Mouse (Mus musculus) retina, embryonic 14.5 days (tissue): ENCODE data around the gene Sbf2.
"Not testable (repeated sequence)": the region's sequence is repeated elsewhere in the genome, so short reads cannot be mapped to it uniquely, and the experiment has no call there.

ENCODE experiments used
- DNase-seq: peaks from one replicate; pipeline ENCODE4 v3.0.0-alpha.2; 2015; ENCODE audit warnings: low spot score

Sbf2 gene

GRCm38 (mm10) chr7:110614133-110615063, at the start of gene Sbf2:
Gene Sbf2 (minus strand): TSS chr7:110614922.
- peak; percentile 89 for DNase-seq

DNA sequence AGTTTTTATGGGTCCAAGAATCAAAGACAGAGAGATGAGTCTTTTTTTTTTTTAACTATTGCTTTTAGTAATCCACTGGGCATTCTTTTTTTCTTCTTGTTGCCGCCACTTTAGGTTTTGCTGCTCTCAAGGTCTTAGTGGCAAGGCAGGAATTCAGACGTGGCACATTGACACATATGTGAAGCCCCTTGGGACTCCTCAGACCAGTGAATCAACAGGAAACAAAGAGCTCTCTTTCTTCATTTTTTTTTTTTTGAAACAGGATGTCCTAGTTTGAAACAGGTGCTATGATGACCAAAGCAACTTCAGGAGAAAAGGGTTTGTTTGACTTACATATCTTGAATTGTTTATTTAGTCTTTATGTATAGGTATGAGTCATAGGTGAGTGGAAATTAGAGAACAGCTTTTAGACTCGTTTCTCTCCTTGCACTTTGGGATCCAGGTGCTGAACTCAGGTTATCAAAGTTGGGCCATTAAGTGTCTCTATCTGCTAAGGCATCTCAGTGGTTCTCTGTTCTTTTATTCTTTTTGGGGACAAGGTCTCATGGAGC, 43.7 kb upstream of the Sbf2 start:
- no peak for DNase-seq

DNA sequence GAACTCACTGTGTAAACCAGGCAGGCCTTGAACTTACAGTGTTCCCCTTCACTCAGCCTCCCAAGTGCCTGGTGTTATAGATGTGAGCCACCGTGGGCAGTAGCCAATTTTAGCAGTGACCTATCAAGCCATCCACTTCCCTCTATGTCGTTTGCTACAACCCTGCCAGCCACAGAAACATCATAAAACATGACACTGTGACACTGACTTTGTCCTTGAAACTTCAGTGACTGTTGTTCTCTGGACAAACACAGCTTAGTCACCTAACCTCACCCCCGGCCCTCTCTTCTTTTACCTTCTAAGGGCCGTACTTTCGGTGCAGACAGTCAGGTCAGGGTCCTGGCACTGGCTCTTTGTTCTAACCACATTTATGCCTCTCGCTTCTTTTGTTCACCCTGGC, 41.2 kb upstream of the Sbf2 start:
- no peak for DNase-seq

DNA sequence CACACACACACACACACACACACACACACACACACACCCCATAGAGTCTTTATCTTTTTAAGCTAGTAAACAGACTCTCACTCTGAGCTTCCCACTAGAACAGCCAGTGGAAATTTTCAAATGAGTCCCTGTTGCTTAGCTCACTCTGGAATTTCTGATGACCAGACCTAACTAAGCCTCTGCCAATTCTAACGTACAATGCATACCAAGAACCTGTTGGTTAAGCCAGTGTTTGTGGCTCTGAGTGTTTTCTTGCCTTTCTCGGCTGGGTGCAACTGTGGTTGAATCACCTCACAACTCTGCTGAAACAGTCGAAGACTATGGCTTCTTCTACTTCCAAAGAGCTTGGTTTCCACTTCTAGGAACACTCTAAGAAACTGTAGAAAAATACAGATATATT, 40.5 kb upstream of the Sbf2 start:
- no peak for DNase-seq

DNA sequence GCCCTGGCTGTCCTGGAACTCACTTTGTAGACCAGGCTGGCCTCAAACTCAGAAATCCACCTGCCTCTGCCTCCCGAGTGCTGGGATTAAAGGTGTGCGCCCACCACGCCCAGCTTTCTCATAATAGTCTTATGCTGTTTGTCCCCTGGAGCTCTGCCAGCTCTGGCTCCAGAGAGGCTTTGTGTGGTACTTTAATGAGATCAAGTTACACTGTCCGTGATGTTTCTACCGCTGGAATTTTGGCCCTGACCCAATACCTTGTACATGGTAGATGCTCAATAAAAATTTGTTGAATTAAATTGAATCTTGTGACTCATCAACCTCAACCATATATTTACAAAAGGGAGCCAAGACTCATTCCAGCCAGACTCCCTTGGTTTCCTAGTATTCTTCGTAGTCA, 36.4 kb upstream of the Sbf2 start:
- no peak for DNase-seq

- DNase-seq, result no peak
These were observed 35.8 kb upstream of the Sbf2 start for GRCm38 (mm10) chr7:110650491-110650890.

GRCm38 (mm10) chr7:110649133-110649987, 34.6 kb upstream of the Sbf2 start:
- no peak for DNase-seq

DNA sequence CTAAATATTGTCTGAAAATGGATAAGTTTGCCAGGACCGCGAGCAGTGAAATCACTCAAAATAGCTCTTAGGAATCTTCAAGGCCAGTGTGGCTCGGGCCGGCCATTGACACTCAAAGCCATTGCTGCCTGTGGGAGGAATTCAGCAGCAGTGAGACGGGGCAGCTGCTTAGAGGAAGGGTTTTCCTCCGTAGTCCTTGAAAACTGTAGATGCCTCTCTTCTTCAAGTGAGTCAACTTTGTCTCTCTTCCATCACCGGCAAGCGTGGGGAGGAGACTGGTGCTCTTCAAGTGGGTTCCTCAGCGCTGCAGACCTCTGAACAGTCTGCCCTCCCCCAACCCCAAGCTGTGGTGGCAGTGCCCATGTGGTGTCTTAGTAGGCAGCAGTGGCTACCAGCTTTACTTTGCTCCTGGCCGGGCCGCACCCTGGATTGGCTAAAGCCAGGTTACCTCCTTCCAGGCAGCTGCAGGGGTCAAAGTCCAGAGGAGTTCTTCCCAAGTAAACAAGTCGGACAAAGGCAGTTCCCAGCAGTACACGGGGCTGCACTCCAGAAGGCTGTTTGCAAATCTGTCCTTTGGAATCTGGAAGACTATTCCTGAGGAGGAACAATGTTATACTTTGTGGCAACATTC, 33.8 kb upstream of the Sbf2 start:
- no peak for DNase-seq

- no peak for DNase-seq
These were observed 33.1 kb upstream of the Sbf2 start for GRCm38 (mm10) chr7:110647559-110648454.

GRCm38 (mm10) chr7:110646611-110647407, 32.1 kb upstream of the Sbf2 start:
- no peak for DNase-seq

DNA sequence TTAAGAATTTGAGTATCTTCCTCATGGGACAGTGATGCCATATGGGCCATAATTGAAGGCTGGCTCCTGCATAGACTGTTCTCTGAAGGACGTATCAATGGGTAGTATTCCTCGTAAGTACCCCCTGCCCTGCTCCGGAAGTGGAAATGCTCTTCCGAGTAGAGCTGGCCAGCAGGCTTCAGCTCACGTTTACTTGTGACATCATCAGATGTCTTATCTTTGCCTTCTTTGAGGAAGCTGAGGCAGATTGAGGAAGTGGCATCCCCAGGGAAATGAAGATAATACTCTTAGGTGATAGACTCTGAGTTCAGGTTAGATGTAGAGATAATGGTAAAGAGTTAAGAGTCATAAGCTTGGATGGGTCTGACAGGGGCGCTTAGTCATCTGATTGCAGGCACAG, 31.1 kb upstream of the Sbf2 start:
- no peak for DNase-seq

- DNase-seq, result peak; percentile 89
These were observed 30.6 kb upstream of the Sbf2 start for GRCm38 (mm10) chr7:110645311-110645710.

GRCm38 (mm10) chr7:110639958-110640357, 25.2 kb upstream of the Sbf2 start:
- not testable (repeated sequence) for DNase-seq

DNA sequence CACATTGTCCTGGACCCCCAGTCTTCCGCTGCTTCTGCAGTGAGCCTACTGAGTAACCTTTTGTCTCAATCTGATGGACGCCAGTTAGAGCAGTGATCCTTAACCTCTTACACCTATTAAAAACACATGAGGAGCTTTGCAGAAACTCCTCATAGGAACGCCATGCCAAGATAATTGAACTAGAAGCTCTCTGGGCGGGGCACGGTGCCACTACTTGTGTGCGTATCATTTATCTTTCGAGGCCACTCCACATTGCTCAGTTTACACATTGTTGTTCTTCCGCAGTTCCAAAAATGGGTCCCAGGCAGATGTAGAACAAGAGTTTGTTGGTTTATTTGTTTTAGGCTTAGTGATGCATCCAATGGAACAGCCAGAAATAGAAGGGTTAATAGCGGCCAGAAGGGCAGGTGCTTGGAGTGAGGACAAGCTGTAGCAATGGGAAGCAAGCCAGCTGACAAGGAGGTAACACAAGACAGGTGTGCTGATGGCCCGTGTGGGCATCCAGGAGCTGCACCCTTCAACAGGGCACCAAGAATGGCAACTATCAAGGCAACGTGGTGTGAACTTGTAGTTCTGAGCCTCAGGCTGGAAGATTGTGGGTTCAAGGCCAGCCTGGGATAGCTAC, 24.7 kb upstream of the Sbf2 start:
- DNase-seq, result no peak

DNA sequence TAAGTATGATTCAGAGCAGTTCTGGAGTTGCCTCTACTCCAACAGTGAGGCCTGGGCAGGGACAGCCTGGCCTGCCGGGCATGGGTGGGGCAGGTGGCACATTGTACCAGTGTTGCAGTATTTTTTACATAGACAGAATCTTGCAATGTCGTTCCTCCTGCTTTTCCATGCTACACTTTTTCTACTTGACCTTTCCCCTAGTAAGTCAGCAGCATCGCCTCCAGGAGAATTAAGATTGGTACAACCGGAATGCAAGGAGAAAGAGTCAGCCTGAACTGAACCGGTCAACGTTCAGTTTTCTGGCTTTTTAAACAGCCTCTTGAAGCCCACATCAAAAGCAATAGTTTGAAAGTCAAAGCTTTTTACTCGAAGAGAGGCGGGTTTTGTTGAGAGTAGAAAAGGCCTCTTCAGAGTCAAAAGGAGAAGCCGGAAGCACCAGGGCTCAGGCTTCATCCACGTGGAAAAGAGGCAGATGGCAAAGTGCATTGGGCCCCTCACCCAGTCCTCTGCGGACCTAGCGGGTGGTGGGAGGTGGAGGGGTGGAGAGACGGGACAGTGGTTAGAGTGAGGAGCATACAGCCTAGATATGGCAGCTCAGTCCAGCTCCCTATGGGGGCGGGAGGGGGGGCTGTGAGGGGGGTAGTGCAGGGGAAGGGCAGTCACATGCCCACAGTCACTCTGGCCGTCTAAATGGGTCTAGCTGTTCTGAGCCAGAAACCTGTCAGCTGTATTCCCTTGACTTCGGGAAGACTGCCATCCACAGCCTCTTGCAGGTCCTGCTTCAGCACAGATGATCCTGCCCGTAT, 23.8 kb upstream of the Sbf2 start:
- peak; percentile 25 for DNase-seq

- no peak for DNase-seq
These were observed 21.8 kb upstream of the Sbf2 start for GRCm38 (mm10) chr7:110636559-110636958.

DNA sequence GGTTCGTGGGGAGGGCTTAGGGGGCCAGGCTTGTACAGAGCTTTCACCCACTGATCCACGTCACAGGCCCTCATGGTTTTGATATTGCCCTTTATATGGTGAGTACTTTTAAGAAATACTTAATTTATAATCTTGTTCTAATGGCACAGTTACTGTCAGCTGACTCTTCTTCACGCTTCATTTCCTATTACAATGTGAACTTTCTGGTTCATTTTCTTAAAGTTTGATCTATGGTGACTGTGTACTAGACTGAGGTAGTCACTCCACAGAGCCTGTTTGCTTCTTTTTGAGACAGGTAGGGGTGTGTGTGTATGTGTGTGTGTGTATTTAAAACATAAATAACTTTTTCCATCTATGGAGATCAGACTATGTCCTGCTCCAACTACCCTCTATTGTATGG, 21.2 kb upstream of the Sbf2 start:
- DNase-seq, result no peak

DNA sequence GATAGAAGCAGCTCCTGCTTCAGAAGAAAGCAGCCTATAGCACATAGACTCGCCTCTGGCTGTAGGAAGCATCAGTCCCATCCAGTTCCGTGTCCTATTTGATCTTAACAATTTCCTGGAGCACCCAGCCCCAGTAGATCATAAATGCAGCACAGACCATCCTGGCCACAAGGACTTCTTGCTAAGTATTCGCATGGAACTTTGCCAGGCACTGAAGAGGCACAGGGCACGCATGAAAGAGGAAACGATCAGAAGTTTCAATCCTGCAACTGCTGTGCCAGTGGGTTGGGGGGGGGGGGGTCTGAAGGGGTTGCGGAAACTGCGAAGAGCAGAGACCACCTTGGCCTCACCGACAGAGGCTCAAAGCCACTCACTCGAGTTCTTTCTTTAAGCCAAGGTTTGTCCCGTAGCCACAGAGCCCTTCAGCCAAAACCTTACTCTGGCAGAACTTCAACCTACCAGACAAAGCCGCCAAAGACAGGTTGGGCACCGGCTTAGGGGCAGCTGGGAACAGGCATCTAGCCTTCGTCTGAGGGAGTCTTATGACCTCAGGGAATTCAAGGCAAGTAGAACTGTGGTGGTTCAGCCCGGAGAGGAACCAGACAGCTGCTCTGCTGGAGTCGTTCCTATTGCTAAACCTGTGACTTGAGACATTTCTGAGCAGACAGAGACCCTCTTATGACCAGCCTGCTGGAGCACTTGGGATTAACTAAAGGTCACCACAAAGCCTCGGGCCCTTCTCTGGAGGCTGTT, 16.6 kb upstream of the Sbf2 start:
- DNase-seq, result no peak
